Mouse (Mus musculus): Measurements from ENCODE around the gene Cyth2.

Cyth2 gene

DNA sequence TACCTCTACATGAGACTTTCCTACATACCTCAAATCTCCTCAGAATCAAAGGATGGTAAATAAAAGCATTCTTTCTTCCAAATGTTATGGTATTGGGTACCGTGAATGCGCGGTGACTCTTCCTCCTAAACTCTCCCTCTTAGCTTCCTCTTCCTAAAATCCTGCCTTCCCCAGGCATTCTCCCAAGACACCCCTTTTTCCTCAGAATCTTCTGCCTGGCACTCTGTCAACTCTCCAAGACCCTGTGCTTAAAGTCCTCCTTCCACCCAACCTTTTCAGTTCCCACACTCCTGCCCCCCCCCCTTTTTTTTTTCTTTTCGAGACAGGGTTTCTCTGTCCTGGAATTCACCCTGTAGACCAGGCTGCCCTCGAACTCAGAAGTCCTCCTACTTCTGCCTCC is 460 bp upstream of the Cyth2 start:
- in situ Hi-C loops (cut with MboI), result no loop called here

DNA sequence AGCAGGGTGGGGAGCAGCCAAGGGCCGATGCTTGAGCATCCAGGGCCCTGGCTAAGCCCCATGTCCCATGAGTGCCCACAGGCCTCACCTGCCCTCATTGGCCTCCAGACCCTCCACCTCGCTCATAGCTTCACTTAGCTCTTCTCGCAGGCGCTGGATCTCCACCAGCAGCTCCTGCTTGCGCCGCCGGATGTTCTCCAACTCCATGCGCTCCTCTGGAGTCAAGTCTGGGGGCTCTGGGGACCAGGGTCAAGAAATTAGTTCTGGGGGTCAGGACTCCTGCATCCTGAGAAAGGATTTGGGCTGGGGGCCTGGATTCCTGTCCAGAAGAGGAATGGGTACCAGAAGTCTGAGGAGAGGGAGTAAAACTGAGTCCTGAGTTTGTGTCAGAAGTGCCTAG is 1.5 kb downstream of the Cyth2 start:
- in situ Hi-C loops (cut with MboI), result no loop called here

DNA sequence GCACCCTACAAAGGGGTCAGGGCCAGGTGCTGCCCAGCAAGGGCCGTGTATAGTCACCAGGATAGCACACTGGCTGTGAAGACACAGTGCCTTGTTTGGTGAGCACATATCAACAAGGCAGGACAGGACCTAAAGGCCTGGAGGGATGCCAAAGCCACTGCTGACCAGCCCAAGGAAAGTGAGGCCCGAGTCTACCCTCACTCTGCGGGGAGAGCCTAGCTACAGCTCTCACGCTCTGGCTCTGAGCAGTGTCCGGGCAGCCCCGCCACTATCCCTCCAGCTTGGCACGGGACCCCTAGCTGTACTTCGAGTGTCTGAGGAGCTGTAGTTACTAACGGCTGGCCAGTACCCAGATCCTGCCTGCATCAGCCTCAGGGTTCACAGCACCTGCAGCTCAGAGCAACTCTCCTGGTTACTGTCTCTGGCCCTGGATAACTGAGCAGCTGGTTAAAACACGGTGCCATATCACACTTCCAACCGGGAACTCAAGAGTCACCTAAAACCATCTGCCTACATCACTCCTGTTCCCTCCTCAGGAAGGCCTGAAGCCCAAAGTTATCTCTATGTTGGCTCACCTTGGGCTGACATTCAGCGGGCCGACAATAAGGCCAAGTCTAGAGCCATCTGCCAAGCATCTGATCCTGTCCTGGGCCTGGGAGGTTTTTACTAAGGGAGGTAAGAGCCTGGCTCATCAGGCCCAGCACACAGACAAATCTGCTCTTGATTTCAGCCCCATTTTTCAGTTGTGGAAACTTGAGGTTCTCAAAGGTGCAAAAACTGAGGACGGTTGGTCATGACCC is 4.9 kb downstream of the Cyth2 start:
- in situ Hi-C loops (cut with MboI), result no loop called here

DNA sequence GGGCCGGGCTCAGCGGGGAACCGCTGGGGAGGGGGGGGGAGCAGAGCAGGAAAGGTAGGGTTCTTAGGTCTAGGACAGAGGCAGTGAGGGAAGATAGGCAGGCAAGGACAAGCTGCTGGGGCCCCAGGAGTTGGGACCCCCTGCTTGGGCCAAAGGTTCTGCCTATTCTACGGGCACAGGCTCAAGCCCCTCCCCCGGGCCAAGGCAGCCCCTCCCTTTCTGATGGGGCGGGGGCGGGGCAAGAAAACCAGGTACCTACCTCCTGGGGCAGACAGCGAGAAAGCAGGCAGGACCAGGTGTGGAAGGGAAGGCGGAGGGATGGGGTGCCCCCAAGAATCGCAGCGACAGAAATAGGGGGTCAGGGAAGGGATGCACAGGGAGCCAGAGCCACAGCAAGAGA is 5.9 kb downstream of the Cyth2 start:
- in situ Hi-C loops (cut with MboI), result no loop called here

DNA sequence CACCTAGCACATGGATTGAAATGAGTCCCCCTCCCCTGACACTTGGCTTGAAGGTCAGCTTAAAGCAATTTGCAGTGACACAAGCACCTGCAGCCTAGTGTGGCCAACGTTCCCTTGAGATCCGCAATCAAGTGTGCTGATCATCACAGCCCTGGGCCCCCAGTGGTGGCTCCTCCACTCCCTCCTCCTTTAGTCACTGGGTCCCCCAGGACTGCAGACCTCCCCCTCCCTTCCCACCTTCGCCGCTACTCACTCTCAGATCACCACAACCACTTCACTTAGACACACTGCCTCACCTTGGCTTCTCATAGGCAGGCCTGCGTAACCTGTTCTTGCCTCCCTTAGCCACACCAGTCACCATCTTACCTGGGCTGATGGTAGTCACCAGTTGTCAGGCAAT is 8.4 kb downstream of the Cyth2 start:
- in situ Hi-C loops (cut with MboI), result no loop called here

DNA sequence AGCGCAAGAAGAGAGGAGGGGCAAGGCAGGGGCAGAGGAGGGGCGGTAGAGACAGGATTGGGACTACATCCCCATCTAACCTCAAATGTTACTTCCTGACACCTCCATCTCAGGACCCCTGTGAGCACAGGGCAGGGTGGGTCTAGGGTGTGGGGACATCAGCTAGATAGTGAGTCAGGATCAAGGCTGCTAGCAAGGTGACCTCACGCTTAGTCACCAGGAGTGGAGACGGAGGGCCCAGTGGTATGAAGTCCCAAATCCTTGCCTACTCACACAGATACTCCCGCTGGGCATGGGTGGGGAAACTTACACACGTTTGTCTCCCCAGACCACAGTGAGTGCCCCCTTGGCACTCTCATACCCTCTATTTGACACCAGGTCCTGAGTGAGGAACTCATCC is 11.8 kb downstream of the Cyth2 start:
- in situ Hi-C loops (cut with MboI), result loop anchor here (5.0 kb wide), 1 partner anchor 70 kb away; no protein-coding TSS in a partner anchor

DNA sequence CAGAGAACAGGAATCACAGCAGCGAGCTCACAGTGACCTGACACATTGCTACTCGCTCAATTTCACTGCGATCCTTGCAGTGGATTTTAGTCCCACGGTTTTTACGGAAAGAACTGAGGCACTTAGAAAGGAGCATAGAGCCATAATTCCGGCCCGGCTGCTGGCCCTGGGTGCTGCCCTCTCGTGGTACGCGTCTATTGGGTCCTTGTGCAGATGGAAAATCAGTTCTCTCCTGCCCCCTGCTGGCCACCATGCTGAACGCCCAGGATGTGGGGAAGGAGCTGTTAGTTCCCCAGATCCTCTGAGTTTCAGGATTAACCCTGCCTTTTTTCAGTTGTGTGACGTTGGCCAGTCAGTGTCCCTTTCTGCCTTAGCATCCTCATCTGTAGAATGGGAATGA is 13.0 kb downstream of the Cyth2 start:
- in situ Hi-C loops (cut with MboI), result loop anchor here (5.0 kb wide), 1 partner anchor 69 kb away; no protein-coding TSS in a partner anchor

DNA sequence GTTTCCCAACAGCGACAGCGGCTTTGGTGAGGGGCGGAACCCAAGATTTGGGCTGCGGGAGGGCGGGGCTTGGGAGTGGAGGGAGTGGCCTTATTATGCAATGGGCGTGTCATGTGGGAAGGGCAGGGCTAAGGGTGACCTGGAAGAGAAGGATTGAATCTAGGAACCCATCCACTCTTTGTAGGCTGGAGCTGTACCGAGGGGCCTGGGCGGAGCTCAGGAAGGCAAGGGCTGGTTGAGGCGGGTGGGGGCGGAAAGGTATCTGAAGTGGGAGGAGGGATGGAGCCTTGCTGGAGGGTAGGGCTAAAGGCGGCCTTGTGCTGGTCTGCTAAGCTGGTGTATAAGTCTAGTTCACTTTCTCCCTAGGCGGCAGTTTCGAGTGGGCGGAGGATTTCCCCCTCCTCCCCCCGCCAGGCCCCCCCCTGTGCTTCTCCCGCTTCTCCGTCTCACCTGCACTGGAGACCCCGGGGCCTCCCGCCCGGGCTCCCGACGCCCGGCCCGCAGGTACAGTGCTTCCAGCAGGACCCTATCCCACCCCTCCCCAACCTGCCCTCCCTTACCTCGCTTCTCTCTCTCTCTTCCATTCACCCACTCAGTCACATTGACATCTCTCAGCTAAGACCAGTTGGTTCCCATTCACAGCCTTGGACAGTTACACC is 13.7 kb downstream of the Cyth2 start:
- in situ Hi-C loops (cut with MboI), result loop anchor here (5.0 kb wide), 1 partner anchor 68 kb away; no protein-coding TSS in a partner anchor

DNA sequence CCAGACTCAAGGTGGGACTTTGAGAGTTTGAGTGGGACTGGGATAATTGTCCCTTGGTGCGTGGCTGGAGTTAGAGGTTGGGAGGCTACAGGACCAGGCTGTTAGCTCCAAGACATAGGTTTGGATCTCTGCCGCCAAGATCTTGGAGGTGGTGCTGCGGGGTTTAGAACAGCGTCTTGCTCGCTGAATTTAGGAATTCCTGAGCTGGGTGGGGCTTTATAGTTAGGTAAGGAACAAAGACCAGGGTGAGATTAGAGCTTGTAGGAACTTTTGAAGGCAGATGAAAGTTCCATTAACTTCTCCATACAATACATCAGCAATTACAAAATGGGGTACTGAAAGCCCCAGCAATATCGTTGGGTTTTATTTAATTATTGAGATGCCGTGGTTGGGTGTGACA is 14.4 kb downstream of the Cyth2 start:
- in situ Hi-C loops (cut with MboI), result loop anchor here (5.0 kb wide), 1 partner anchor 68 kb away; no protein-coding TSS in a partner anchor

DNA sequence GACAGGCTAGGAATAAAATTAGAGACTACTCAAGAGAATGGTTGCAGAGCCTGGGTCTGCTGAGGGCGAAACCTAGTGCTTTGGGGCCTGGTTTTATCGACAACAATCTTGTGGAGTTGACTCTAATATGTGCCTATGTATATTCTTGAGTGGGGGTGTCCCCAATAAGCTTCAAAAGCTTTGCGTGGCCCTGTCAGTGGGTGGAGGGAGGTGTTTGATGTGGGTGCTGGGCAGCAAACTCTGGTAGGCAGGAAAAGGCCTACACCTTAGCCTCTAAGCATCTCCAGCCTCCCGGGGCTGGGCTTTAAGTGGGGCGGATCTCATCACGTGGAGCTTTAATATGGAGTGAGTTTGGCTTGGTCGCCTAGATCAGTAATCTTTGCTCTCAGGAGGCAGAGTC is 15.4 kb downstream of the Cyth2 start:
- in situ Hi-C loops (cut with MboI), result no loop called here

DNA sequence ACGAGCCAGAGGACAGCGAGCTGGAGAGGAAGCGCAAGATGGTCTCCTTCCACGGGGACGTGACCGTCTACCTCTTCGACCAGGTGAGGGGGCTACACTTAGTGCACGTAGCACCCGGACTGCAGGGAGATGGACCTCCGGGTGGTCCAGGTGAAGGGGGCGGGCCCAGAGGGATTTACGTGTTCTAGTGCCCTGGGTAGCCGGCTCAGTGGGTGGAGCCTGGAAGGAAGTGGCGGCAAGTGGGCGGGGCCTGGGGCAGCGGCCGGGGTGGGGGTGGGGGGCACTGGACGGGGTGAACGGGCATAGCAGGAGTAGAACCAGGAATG is 15.9 kb downstream of the Cyth2 start:
- in situ Hi-C loops (cut with MboI), result no loop called here

DNA sequence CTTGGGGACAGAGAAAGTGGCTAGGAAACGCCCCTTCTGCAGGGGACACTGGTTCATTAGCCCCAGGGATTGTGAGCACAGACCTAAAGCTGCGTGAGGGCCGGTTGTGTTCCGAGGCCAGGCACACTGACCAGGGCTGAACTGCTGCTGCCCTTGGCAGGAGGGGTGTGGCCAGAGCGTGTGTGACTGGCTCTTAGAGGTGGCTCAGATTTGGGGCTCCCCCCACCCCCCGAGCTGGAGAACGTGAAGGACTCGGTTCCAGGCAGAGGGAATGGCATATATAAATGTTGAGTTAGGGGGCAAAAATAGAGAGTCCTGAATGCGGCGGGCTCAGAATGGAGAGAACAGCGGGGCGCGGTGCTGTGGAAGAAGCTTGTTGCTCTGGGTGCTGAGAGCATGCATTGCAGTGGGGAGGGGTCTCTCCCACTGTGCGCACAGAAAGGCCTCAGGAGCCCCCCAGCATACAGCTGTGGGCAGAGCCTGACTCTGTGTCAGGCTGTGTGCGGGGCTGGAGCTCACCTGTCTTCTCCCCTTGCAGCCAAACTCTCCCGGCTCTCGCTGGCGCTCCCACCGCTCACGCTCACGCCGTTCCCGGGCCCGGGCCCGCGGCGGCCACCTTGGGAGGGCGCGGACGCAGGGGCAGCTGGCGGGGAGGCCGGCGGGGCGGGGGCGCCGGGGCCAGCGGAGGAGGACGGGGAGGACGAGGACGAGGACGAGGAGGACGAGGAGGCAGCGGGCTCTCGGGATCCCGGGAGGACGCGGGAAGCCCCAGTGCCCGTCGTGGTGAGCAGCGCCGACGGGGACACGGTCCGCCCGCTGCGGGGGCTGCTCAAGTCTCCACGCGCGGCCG is 16.5 kb downstream of the Cyth2 start:
- in situ Hi-C loops (cut with MboI), result no loop called here

DNA sequence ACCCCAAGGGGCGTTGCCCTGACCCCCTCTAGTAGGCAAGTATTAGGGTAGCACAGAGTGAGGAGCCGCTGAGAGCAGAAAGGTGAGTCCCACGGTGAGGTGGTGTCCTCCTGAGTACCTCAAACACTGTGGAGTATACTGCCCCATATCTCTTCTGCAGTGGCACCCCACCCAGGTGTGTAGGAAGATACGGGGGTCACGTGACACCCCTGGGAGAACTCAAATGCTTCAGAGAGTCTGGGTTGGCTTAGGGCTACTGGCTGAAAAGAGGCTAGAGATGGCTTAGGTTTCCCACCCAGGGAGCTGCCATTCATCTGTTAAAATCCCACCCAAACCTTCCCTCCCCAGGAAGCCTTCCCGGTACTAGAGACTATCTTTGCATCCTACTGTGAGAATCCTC is 17.4 kb downstream of the Cyth2 start:
- in situ Hi-C loops (cut with MboI), result no loop called here

DNA sequence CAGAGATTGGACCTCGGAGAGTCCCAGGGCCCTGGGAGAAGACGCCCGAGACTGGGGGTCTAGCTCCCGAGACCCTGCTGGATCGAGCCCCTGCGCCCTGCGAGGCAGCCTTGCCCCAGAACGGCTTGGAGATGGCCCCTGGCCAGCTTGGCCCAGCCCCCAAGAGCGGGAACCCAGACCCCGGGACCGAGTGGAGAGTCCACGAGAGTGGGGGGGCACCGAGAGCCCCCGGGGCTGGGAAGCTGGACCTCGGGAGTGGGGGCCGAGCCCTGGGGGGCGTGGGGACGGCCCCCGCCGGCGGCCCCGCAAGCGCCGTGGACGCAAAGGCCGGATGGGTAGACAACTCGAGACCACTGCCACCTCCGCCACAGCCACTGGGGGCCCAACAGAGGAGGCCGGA is 19.4 kb downstream of the Cyth2 start:
- in situ Hi-C loops (cut with MboI), result no loop called here

DNA sequence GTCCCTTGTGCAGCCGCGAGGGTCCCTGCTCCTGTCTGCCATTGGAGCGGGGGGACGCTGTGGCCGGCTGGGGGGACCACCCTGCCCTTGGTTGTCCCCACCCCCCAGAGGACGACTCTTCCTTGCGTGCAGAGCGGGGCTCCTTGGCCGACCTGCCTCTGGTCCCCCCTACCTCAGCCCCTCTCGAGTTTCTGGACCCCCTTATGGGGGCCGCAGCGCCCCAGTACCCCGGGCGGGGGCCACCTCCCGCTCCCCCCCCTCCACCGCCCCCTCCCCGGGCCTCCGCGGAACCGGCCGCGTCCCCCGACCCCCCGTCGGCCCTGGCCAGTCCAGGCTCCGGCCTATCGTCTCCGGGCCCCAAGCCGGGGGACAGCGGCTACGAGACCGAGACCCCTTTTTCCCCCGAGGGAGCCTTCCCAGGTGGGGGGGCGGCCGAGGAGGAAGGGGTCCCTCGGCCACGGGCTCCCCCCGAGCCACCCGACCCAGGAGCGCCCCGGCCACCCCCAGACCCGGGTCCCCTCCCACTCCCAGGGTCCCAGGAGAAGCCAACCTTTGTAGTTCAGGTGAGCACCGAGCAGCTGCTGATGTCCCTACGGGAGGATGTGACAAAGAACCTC is 20.3 kb downstream of the Cyth2 start:
- in situ Hi-C loops (cut with MboI), result no loop called here

DNA sequence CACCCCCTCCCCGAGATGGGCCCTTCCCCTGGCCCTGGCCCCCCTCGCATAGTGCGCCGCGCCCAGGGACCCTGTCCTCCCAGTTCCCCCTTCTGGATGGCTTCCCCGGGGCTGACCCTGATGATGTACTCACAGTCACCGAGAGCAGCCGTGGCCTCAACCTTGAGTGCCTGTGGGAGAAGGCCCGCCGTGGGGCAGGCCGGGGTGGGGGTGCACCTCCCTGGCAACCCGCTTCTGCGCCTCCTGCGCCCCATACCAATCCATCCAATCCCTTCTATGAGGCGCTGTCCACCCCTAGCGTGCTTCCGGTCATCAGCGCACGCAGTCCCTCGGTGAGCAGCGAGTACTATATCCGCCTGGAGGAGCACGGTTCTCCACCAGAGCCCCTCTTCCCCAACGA is 21.1 kb downstream of the Cyth2 start:
- in situ Hi-C loops (cut with MboI), result no loop called here

DNA sequence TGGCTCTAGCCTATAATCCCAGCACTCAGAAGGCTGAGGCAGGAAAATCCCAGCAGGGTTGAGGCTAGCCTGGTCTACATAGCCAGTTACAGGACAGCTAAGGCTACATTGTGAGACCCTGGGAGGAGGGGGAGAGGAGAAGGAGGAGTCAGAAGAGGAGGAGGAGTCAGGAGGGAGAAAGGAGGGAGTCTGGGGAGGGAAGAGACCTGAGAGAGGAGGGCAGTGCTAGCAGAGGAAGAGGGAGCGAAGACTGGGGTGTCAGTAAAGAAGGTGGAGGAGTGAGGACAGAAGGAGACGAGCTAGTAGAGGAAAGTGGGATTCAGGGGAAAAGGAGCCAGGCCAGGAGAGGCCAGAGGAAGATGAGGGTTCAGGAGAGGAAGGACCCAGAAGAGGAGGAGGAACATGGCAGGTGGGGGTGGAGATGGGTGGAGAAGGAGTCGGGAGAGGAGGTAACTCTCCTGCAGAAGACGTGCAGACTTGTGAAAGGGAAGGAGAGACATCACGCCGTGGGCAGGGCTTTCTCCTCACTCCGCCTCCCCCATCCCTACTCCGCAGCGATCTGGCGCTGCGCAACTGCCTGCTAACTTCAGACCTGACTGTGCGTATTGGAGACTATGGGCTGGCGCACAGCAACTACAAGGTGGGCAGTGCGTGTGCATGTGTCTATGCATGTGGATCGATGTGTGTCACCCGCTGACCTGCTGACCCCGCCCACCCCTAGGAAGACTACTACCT is 22.5 kb downstream of the Cyth2 start:
- in situ Hi-C loops (cut with MboI), result no loop called here

DNA sequence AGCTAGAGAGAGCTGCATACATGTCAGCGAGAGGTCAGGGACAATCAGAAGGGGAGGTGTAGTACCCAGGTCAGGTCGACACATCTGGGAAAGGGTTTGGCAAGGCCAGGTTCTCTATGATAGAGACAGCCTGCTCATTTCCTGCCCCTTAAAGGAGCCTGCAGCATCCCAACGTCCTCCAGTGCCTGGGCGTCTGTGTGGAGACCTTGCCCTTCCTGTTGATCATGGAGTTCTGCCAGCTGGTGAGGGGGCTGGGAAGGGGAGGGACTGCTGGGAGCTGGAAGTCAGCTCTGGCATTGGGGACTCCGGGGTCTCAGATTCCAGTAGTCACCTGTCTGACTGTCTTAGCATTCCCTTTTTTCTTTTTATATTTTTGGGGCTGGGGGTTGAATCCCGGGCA is 23.7 kb downstream of the Cyth2 start:
- in situ Hi-C loops (cut with MboI), result no loop called here

DNA sequence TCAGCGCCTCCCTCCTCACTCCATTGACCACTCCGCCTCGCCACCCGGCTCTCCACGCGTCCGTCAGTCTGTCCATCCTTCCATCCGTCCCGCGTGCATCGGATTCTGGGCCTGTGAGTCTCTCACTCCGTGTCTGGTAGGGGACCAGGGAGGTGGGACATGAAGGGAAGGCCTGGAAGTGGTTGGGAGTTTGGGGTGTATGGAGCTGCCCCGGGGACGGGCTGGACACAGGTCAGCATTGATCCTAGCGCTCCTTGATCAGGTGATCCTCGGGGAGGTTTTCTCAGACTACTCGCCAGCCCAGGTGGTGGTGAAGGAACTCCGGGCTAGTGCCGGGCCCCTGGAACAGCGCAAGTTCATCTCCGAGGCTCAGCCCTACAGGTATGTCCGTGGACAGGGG is 26.7 kb downstream of the Cyth2 start:
- in situ Hi-C loops (cut with MboI), result no loop called here

DNA sequence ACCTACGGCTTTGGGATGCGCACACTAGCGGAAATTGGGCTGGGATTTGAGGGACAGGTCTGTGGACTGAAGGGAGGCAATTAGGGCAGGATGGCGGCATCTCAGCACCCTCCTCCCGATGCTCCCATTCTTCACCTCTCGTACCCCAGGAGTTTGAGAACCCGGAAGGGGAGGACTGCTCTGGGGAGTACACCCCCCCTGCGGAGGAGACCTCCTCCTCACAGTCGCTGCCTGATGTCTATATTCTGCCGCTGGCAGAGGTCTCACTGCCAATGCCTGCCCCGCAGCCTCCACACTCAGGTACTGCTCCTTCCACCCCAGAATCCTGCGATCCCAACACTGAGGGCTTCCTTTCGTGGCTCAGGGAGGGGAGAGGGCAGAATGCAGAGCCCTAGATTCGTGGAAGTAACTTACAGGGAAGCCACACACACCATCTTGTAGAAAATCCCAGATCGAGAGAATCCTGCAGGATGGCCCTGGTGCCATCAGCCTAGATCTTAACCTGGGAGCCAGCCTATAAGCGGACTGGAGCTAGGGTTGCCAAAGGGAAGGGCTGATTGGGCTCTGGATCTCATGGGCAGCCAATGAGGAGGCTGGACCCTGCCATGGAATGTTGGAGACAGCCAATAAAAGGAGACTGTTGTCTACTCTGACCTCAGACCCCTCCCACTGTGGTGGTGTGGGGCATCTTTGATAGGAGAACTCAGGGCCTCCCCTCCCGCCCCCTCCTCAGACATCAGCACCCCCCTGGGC is 27.5 kb downstream of the Cyth2 start:
- in situ Hi-C loops (cut with MboI), result no loop called here

DNA sequence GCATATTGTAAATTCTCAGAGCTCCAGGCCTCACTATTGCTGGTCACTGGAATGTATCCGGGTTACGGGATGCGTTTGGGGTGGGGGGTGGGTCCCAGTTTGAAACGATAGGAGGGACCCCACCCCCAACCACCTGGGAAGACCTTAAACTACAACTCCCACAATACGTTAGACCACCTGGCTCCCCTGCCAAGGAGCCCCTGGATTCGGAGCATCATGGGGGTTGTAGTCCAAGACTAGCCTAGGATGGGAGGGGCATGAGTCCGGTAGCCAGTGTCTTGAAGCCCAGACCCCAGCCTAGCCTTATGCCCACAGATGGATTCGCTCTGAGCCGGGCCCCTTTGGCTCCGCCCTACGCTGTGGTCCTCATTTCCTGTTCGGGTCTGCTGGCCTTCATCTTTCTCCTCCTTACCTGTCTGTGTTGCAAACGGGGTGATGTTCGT is 28.2 kb downstream of the Cyth2 start:
- in situ Hi-C loops (cut with MboI), result no loop called here
